Mouse (Mus musculus): ENCODE data around the gene Slc38a10. TPM values are rescaled to one million over a fixed set of nuclear protein-coding genes. Genes with fewer than 3 reads are reported as not detected.

The Slc38a10 gene
- polyA plus RNA-seq, 1 experiment, result 44.0 TPM

- Histone ChIP-seq H3K27me3 (ENCODE audit: control insufficient read depth, insufficient read depth, low read length, poor library complexity, severe bottlenecking) (peaks cover 2% of the 10 kb centered on the region; the same call in 1 of the 2 replicates), H3K9ac (ENCODE audit: low read depth, poor library complexity, severe bottlenecking) (no peak overlapping the region), H3K4me1 (ENCODE audit: control insufficient read depth, insufficient read depth, low read length) (peaks cover 7% of the 10 kb centered on the region), H3K9me3 (replicated peaks; ENCODE audit: control insufficient read depth, insufficient read depth, low read length, poor library complexity, severe bottlenecking) (no peaks in the 10 kb centered on the region), H3K4me3 (ENCODE audit: low read depth, low read length) (no peak overlapping the region), H3K27ac (ENCODE audit: insufficient read depth, low read length) (peak overlapping the region; percentile 12; the same call in 1 of the 2 replicates), H3K36me3 (ENCODE audit: control insufficient read depth, insufficient read depth, low read length, poor library complexity, severe bottlenecking) (no peaks in the 10 kb centered on the region)
- TF ChIP-seq EP300 (IDR thresholded peaks at IDR 0.05; ENCODE audit: insufficient read depth, low read depth, low read length), result no peak
- TF ChIP-seq POLR2A (IDR thresholded peaks at IDR 0.05; ENCODE audit: insufficient read depth, low read length), result no peak
- no peak for TF ChIP-seq CTCF (IDR thresholded peaks at IDR 0.05; ENCODE audit: low read depth, low read length)
Observed at GRCm38 (mm10) chr11:120182396-120183030, 31.4 kb upstream of the Slc38a10 start.

- Histone ChIP-seq H3K9me3 (replicated peaks; ENCODE audit: control insufficient read depth, insufficient read depth, low read length, poor library complexity, severe bottlenecking) (no peaks in the 10 kb centered on the region), H3K4me3 (ENCODE audit: low read depth, low read length) (no peak overlapping the region), H3K36me3 (ENCODE audit: control insufficient read depth, insufficient read depth, low read length, poor library complexity, severe bottlenecking) (no peaks in the 10 kb centered on the region), H3K27ac (ENCODE audit: insufficient read depth, low read length) (no peak overlapping the region), H3K9ac (ENCODE audit: low read depth, poor library complexity, severe bottlenecking) (no peak overlapping the region), H3K4me1 (ENCODE audit: control insufficient read depth, insufficient read depth, low read length) (peaks cover 7% of the 10 kb centered on the region), H3K27me3 (ENCODE audit: control insufficient read depth, insufficient read depth, low read length, poor library complexity, severe bottlenecking) (no peaks in the 10 kb centered on the region)
- TF ChIP-seq POLR2A (IDR thresholded peaks at IDR 0.05; ENCODE audit: insufficient read depth, low read length), result no peak
- no peak for TF ChIP-seq CTCF (IDR thresholded peaks at IDR 0.05; ENCODE audit: low read depth, low read length)
- no peak for TF ChIP-seq EP300 (IDR thresholded peaks at IDR 0.05; ENCODE audit: insufficient read depth, low read depth, low read length)
Observed at GRCm38 (mm10) chr11:120181379-120181778, 30.2 kb upstream of the Slc38a10 start.

GRCm38 (mm10) chr11:120179374-120179773, 28.2 kb upstream of the Slc38a10 start:
- H3K27me3 ChIP-seq (ENCODE audit: control insufficient read depth, insufficient read depth, low read length, poor library complexity, severe bottlenecking), result no peaks in the 10 kb centered on the region
- H3K4me3 ChIP-seq (ENCODE audit: low read depth, low read length), result no peak overlapping the region
- H3K4me1 ChIP-seq (ENCODE audit: control insufficient read depth, insufficient read depth, low read length), result peaks cover 7% of the 10 kb centered on the region
- H3K9me3 ChIP-seq (replicated peaks; ENCODE audit: control insufficient read depth, insufficient read depth, low read length, poor library complexity, severe bottlenecking), result no peaks in the 10 kb centered on the region
- TF ChIP-seq EP300 (IDR thresholded peaks at IDR 0.05; ENCODE audit: insufficient read depth, low read depth, low read length) (no peak), POLR2A (IDR thresholded peaks at IDR 0.05; ENCODE audit: insufficient read depth, low read length) (no peak), CTCF (IDR thresholded peaks at IDR 0.05; ENCODE audit: low read depth, low read length) (no peak)
- no peaks in the 10 kb centered on the region for H3K36me3 ChIP-seq (ENCODE audit: control insufficient read depth, insufficient read depth, low read length, poor library complexity, severe bottlenecking)
- H3K9ac ChIP-seq (ENCODE audit: low read depth, poor library complexity, severe bottlenecking), result no peak overlapping the region
- H3K27ac ChIP-seq (ENCODE audit: insufficient read depth, low read length), result no peak overlapping the region

- Histone ChIP-seq H3K27ac (ENCODE audit: insufficient read depth, low read length) (no peak overlapping the region), H3K27me3 (ENCODE audit: control insufficient read depth, insufficient read depth, low read length, poor library complexity, severe bottlenecking) (no peaks in the 10 kb centered on the region), H3K36me3 (ENCODE audit: control insufficient read depth, insufficient read depth, low read length, poor library complexity, severe bottlenecking) (no peaks in the 10 kb centered on the region), H3K9me3 (replicated peaks; ENCODE audit: control insufficient read depth, insufficient read depth, low read length, poor library complexity, severe bottlenecking) (no peaks in the 10 kb centered on the region), H3K4me3 (ENCODE audit: low read depth, low read length) (no peak overlapping the region), H3K4me1 (ENCODE audit: control insufficient read depth, insufficient read depth, low read length) (no peaks in the 10 kb centered on the region), H3K9ac (ENCODE audit: low read depth, poor library complexity, severe bottlenecking) (no peak overlapping the region)
- no peak for TF ChIP-seq EP300 (IDR thresholded peaks at IDR 0.05; ENCODE audit: insufficient read depth, low read depth, low read length)
- TF ChIP-seq POLR2A (IDR thresholded peaks at IDR 0.05; ENCODE audit: insufficient read depth, low read length), result no peak
- no peak for TF ChIP-seq CTCF (IDR thresholded peaks at IDR 0.05; ENCODE audit: low read depth, low read length)
Observed at GRCm38 (mm10) chr11:120175948-120176347, 24.8 kb upstream of the Slc38a10 start.

GRCm38 (mm10) chr11:120173213-120173612, 22.1 kb upstream of the Slc38a10 start:
- H3K9ac ChIP-seq (ENCODE audit: low read depth, poor library complexity, severe bottlenecking), result no peak overlapping the region
- no peaks in the 10 kb centered on the region for H3K27me3 ChIP-seq (ENCODE audit: control insufficient read depth, insufficient read depth, low read length, poor library complexity, severe bottlenecking)
- H3K4me3 ChIP-seq (ENCODE audit: low read depth, low read length), result no peak overlapping the region
- peaks cover 2% of the 10 kb centered on the region for H3K4me1 ChIP-seq (ENCODE audit: control insufficient read depth, insufficient read depth, low read length)
- no peaks in the 10 kb centered on the region for H3K36me3 ChIP-seq (ENCODE audit: control insufficient read depth, insufficient read depth, low read length, poor library complexity, severe bottlenecking)
- H3K9me3 ChIP-seq (replicated peaks; ENCODE audit: control insufficient read depth, insufficient read depth, low read length, poor library complexity, severe bottlenecking), result no peaks in the 10 kb centered on the region
- TF ChIP-seq CTCF (IDR thresholded peaks at IDR 0.05; ENCODE audit: low read depth, low read length), result no peak
- no peak for TF ChIP-seq EP300 (IDR thresholded peaks at IDR 0.05; ENCODE audit: insufficient read depth, low read depth, low read length)
- TF ChIP-seq POLR2A (IDR thresholded peaks at IDR 0.05; ENCODE audit: insufficient read depth, low read length), result no peak
- H3K27ac ChIP-seq (ENCODE audit: insufficient read depth, low read length), result no peak overlapping the region

GRCm38 (mm10) chr11:120171168-120171567, 20.0 kb upstream of the Slc38a10 start:
- H3K4me1 ChIP-seq (ENCODE audit: control insufficient read depth, insufficient read depth, low read length), result peaks cover 2% of the 10 kb centered on the region
- no peak overlapping the region for H3K9ac ChIP-seq (ENCODE audit: low read depth, poor library complexity, severe bottlenecking)
- no peak for TF ChIP-seq POLR2A (IDR thresholded peaks at IDR 0.05; ENCODE audit: insufficient read depth, low read length)
- TF ChIP-seq EP300 (IDR thresholded peaks at IDR 0.05; ENCODE audit: insufficient read depth, low read depth, low read length), result no peak
- no peak for TF ChIP-seq CTCF (IDR thresholded peaks at IDR 0.05; ENCODE audit: low read depth, low read length)
- no peaks in the 10 kb centered on the region for H3K9me3 ChIP-seq (replicated peaks; ENCODE audit: control insufficient read depth, insufficient read depth, low read length, poor library complexity, severe bottlenecking)
- H3K27ac ChIP-seq (ENCODE audit: insufficient read depth, low read length), result no peak overlapping the region
- H3K36me3 ChIP-seq (ENCODE audit: control insufficient read depth, insufficient read depth, low read length, poor library complexity, severe bottlenecking), result no peaks in the 10 kb centered on the region
- no peak overlapping the region for H3K4me3 ChIP-seq (ENCODE audit: low read depth, low read length)
- H3K27me3 ChIP-seq (ENCODE audit: control insufficient read depth, insufficient read depth, low read length, poor library complexity, severe bottlenecking), result no peaks in the 10 kb centered on the region

Data from ES-Bruce4 (cell line).